Mouse (Mus musculus) lung, adult 2 months (tissue): ENCODE results near the gene Cactin.
A peak's percentile ranks its signal among the peaks of the same experiment; 100 is the strongest.

ENCODE experiments used
- CTCF ChIP-seq: fragments of 200-500 bp; IDR thresholded peaks from 2 replicates; pipeline ENCODE4 v1.5.1; 2011; ENCODE audit warnings: mild to moderate bottlenecking, low read length, control low read depth; ENCODE audit not compliant: insufficient read depth
- POLR2A ChIP-seq: fragments of 200-500 bp; IDR thresholded peaks from 2 replicates; pipeline ENCODE4 v1.6.1; 2011; ENCODE audit warnings: low read depth, mild to moderate bottlenecking, control low read depth, low read length, borderline replicate concordance; ENCODE audit errors: extremely low read depth

DNA sequence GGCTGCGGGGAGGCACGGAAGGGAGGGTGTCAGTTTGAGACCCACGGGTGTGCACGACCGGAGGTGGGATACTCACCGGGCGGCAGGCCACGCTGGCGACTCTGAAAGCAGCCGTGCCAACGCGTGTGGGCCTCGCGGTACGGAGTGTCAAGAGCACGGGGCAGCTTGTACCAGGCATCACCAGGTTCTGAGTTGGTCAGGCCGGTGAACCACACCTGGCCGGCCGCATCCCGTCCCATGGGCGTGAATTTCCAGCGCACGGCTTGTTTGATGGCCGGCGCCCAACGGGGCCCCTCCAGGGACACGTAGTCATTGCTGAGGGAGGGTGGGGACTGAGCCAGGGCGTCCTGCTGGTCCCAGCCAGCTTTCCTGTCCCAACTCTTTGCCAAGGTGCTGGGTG is 43.8 kb downstream of the Cactin start:
- TF ChIP-seq CTCF (no peak), POLR2A (0 out of 2 replicates have a peak, but pooled peaks have one; percentile 26)
